Mouse (Mus musculus) granulocyte monocyte progenitor cell, adult 5-6 weeks (primary cell): ENCODE measurements around the gene Mrpl58. TPM values are rescaled to one million over a fixed set of nuclear protein-coding genes. Genes with fewer than 3 reads are reported as not detected.

Source experiments
- ATAC-seq: replicated peaks from 2 replicates; pipeline ENCODE4 v1.8.0; 2016; ENCODE audit warnings: mild to moderate bottlenecking, moderate TSS enrichment, inconsistent platforms; ENCODE audit not compliant: poor library complexity, severe bottlenecking
- total RNA-seq, 2 experiments: library from RNA; stranded (forward) in 1 of 2; stranded (reverse) in 1 of 2; fragments of 200-712, 200-1000 nt in 1 of 2; fragments of >200 nt in 1 of 2; fragmentation: Nextera tagmentation in 1 of 2; gene quantifications; 2 replicates each; pipeline ENCODE4 v1.2.3; 2014 to 2017

The Mrpl58 gene
- total RNA-seq, 2 experiments from 2014 or later, result 77.9 to 91.3 TPM

DNA sequence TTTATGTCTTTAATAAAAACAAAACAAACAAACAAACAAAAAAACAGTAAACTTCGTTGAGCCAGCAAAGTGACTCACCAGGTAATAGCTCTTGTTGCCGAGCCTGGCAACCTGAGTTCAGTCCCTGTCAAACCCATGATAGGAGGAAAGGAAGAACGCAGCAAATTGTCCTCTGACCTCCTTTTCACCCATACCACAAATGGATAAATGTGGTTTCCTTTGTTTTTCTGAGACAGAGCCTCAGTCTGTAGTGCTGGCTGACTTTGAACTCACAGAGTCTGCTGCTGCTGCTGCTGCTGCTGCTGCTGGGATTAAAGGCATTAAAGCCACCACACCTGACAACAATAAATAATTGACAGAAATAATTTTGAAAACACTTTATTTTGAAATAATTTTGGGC lies 19.5 kb downstream of the Mrpl58 start:
- ATAC-seq, result no peak

- no peak for ATAC-seq
These were observed 21.1 kb downstream of the Mrpl58 start for GRCm38 (mm10) chr11:115424666-115425065.

DNA sequence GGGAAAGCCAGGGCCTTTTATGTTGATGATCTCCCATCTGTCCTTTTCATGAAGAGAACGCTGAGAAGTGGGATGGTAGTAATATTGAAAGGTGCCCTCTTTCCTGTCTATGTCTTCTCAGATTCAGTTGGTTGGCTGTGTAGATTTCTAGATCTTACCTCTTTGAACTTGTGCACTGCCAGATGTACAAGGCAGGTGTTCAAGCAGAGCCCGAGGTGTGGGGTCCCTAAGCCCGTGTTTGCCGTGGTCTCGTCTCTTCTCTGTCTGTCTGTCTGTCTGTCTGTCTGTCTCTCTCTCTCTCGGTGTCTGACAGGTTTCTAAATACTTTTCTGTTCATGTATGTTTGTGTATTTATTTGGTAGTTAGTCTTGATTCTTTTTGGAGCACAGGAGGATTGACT lies 22.1 kb downstream of the Mrpl58 start:
- no peak for ATAC-seq

DNA sequence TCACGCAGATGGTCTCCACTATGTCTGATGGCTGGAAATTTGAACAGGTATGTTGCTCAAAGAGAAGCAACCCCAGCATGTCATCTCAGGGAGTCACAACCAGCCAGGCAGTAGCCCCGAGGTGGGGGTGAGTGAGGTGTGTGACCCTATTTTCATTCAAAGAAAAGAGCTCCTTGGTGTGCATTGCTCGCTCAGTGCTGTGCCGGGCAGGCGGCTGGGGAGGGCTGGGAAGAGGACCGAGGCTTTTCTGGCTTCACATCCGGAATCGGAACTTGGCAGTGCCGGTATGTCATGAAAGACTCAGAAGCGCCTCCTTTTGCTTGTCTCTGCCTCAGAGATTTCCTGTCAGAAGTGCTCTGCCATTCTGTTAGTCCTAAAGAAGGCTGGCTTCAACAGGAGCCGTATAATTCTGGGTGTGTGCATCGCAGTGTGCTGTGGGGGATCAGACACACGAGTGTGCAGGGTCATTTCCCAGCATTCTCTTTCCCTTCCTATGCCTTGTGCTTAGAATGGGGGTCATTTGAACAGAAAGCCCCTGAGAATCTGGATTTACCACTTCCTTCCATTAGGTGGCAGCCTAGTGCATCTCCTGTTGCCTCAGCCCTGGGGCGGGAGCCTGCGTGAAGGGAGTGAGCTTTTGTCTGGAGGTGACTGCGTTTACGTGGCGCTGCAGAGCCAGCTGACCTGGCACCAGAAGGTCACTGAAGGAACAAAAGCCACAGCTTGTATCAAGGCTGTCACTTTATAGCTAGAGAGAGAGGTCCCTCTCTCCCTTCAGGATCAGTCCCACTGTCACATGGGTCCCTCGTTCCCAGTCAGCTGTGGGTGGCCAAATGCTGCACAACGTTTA lies 24.2 kb downstream of the Mrpl58 start:
- ATAC-seq, result peak; percentile 89

- ATAC-seq, result no peak
These were observed 25.8 kb downstream of the Mrpl58 start for GRCm38 (mm10) chr11:115429307-115429706.

GRCm38 (mm10) chr11:115430561-115430960 lies 27.0 kb downstream of the Mrpl58 start:
- no peak for ATAC-seq

DNA sequence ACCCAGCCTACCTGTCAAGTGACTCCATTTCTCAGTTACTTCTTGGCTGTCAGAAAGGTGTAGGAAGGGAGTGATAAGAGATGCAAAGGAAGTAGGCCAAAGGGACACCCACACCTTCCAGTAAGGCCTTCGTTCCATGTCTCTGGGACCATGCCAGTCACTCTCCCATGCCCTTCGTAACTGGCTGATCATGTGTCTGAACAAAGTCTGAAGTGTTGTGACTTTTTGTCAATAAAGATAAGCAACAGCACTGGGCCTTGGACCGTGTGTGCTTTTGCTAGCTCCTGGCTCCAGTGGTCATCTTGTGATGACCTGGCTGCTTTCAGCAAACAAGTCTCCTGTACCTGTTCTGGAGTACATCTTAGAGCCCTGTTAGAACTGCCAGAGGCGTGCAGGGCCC lies 29.3 kb downstream of the Mrpl58 start:
- no peak for ATAC-seq

DNA sequence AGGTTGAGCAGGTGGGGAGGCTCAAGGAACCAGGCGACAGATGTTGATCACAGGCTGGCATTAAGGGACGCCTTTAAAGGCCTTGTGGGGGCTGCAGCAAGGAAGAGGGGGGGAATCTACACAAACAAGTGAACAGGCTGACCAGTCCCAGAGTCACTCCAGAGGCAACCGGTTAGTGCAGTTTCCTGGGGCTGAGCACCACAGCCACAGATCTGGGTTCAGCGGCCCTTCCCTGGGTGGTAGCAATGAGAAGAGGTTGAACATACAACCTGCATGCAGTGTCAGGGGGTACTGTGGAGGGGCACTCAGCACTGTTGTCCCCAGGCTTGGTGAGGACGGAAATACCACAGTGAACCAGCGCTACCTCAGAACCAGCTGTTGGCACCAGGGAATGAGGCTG lies 29.8 kb downstream of the Mrpl58 start:
- ATAC-seq, result no peak

DNA sequence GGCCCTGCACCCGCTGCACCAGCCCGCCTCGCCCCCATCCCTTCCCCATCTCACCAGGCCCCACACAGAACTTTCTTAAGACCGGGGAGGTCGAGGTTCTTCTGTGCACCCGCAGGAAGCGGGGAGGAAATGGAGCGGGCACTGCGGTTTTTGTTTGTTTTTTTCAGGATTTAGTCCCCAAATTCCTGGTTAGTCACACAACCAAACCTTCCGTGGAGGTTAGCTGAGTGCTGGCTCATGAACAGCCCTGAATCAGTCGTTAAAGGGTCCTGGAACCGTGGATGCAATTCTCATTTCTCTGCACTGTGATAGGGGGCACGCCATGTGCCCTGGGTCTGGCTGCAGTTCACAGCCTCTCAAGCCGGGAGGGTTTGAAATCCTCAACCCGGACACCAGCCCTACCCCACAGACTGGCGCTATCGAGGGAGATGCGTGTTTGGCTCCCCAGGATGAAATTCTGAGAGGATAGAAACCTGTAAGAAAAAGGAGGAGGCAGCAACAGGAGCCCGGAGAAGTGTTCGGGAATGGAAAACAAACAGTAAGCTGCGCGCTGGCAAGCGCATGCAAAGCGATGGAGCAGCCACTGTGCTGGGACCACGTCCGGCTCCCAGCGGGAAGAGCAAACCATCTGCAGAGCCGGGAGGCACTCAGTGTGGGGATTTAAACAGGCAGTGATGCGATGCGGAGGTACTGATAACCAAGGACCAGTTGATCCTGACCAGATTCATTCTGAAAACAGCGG lies 32.2 kb downstream of the Mrpl58 start:
- no peak; the same call in 1 of the 2 replicates for ATAC-seq

DNA sequence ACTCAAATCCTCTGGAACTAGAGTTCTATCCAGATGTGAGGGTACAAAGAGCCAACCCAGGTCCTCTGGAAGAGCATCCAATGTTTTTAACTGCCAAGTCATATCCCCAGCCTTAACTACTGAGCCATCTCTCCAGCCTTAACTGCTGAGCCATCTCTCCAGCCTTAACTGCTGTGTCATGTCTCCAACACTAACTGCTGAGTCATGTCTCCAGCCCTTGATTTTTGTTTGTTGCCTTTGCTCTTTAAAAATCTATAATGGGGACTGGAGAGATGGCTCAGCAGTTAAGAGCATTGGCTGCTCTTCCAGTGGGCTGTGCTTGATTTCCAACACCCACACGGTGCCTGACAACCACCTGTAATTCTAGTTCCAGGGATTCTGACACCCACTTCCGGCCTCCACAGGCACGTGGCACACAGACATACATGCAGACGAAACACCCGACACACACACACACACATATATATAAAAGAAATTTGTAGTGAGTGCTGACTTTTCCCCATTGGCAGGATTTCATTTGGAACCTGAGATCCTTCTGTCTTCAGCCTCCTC lies 34.1 kb downstream of the Mrpl58 start:
- no peak for ATAC-seq

- ATAC-seq, result no peak
These were observed 35.8 kb downstream of the Mrpl58 start for GRCm38 (mm10) chr11:115439326-115439725.

- ATAC-seq, result no peak
These were observed 36.5 kb downstream of the Mrpl58 start, which contains the start of gene Trim80 for GRCm38 (mm10) chr11:115439906-115440595. TSS of gene Trim80 (plus strand) at chr11:115440545.

- no peak for ATAC-seq
These were observed 37.9 kb downstream of the Mrpl58 start for GRCm38 (mm10) chr11:115441417-115441816.

GRCm38 (mm10) chr11:115446906-115447305 lies 43.4 kb downstream of the Mrpl58 start:
- no peak for ATAC-seq

- ATAC-seq, result no peak
These were observed 43.9 kb downstream of the Mrpl58 start for GRCm38 (mm10) chr11:115447321-115447885.

DNA sequence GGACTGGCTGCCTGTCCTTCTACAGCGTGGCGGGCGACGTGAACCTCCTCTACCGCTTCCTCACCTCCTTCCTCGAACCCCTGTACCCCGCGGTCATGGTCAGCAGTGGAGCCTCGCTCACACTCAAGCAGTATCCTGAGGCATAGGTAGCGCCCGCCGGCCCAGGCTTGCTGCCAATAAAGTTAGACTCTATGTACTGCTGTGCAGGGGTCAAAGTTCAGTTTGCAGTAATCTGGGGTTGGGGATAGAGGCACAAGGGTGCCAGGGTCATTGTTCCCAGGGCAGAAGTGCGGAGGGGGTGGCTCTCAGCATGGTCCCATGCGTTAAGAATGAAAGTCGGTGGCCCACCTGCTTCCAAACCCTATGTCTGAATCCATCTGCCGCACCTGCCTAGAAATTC lies 44.5 kb downstream of the Mrpl58 start:
- ATAC-seq, result no peak

DNA sequence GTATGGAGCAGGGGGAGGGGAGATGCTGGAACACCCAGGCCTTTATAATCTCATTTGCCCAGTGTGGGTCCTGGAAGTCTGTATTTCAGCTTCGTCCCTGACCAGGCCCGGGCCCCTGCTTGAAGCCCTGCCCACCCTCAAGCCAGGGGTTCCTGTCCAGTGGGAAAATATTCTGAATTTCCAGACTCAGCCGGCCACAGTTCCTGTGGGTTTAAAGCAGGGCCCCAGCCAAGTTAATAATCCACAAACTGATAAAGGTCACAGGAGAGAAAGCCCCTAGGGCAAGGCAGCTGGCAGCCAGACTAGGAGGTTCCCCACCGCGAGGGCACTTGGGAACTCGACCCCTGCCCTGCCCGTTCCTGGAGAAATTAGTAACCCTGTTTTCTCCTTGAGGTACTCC lies 45.4 kb downstream of the Mrpl58 start:
- ATAC-seq, result no peak

DNA sequence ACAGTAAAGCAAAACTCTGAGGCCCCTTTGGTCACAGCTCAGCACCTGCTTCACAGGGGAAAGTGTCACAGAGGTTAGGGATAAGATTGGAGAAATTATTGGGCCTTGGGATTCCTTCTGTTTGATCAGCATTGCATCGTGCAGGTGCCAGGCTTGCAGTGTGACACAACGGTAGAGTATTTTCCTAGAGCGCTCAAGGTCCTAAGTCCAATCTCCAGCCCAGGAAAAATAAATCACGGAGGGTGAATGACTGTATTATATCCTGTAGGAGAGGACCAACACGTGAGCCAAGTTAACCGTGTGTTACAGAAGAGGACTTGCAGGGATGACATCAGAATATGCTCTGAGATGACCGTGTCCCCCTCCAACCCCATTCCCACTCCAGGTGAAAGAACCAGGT lies 46.6 kb downstream of the Mrpl58 start:
- ATAC-seq, result no peak

- peak; percentile 12 for ATAC-seq
These were observed 48.3 kb downstream of the Mrpl58 start for GRCm38 (mm10) chr11:115451781-115452241.

DNA sequence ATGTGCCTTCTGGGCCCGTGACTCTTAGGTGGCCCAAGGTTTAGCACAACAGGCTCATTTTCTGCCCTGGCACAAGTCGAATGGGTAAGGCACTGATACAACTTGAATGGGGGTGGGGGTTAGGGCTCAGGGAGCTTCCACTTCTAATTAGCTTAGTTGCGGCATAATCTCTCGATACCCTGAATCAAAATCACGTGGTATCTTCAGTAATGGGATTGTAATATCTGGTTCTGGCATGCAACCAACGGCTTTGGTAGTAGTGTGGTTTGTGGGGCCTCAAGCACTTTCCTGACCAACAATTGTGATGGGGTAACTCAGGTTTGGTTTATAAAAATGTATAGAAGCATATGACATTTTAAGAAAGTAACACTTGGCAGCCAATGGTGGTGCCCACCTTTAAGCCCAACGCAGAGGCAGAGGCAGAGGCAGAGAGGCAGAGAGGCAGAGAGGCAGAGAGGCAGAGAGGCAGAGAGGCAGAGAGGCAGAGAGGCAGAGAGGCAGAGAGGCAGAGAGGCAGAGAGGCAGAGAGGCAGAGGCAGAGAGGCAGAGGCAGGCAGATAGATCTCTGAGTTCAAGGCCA lies 48.8 kb downstream of the Mrpl58 start:
- ATAC-seq, result peak; percentile 22; the same call in 1 of the 2 replicates
